Mouse (Mus musculus) effector memory CD4-positive, alpha-beta T cell, adult 7 months (primary cell): ENCODE results near the gene Robo3. TPM values are rescaled to one million over a fixed set of nuclear protein-coding genes. Genes with fewer than 3 reads are reported as not detected.

Experiments used
- polyA plus RNA-seq: library from polyadenylated mRNA; unstranded; fragments of 100-300 nt; shearing (Covaris generic); gene quantifications from one replicate; pipeline ENCODE4 v1.2.1, GENCODE M21; 2017

Robo3 gene
- 0.43 TPM for polyA plus RNA-seq

DNA sequence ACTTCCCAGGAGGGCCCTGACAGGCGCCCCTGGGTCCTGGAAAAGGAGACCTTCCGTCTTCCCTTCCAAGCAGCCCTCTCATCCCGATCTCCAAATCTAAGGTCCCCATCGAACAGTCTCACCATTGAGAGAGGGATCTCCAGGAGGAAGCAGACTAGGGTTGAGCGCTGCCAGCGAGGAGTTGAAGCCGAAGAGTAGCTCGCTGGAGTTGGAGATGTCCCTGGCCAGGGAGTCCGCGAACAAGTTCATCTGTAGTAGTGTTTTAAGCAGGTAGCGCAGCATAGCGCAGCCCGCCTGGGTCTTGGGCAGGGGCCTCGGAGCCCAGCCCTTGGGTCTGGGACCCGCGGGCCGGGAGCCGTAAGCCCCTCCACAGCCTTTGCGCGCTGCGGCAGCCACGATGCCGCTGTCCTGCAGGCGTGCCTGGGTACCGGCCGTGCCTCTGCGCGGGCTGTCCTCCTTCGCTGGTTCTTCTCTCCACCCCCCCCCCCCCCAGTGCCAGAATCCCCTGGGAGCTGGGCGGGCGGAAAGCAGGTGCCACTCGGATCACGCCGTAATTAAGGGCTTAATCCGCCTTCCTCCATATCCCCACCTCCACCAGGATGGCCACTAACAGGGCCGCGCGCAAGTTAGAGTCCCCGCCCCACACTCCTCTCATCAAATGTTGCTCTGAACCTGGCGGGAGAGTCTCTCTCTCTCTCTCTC is at the start of gene Robo3:
Robo3 (minus strand) TSS at position 527 of the 702 bp plus-strand sequence.

DNA sequence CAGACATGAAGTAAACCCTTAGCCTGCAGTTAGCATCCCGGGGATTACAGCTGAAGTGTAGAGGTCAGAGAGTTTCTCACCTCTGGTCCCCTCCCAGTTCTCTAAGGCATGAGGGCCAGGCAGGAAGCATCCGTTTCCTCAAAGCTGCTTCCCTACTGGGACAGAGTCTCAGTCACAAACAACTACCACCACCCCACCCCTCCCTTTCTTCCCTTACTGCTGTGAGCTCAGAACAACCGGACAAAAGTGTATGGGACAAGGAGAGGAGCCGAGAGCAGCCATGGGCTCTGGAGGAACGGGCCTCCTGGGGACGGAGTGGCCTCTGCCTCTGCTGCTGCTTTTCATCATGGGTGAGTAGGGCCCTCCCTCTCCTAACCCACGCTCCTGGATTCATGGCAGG is 31.2 kb downstream of the Robo3 start, which contains the start of gene Robo4:
Robo4 (plus strand) TSS at position 96 of the 400 bp plus-strand sequence.

DNA sequence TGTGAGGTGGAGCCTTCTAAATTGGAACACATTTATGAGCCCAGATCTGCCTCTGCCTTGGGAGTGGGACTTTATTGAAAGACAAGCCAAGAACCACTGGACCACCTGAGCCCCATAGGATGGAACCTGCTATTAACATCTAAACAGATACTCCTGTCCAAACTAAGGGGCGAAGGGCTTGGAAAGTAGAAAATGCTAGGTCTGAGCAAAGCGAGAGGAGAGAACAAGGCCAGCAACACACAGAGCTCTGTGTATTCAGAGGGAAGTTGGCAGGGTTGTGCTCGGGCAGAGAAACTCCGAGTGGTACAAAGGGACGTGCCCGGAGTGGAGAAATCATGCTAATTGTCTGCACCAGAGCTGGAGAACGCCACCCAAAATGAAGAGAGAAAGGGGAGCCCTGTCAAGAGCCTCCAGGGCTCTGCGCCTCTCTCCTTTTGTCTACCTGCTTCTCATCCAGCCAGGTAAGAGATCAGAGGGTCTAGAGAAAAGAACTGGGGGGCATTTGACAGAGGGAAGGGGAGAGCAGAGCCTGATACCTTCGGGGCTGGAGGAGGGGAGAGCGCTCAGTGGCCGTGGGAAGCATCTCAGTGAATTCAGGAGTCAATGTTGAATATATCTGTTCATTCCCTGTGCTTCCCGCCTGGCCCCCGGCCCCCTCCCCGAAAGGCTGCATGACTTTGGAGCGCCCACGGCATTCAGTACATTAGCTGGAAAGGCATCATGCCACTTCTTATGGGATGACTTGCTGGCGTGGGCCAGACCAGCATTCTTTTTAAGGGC is 65.6 kb downstream of the Robo3 start, which contains the start of gene Hepacam:
Hepacam (plus strand) TSS at position 51 of the 780 bp plus-strand sequence.

Other genes starting within 250 kb of the Robo3 start
- gene Tmem218, start 225.0 kb downstream of the Robo3 start, polyA plus RNA-seq = 1.4 TPM
- gene Slc37a2, start 177.5 kb downstream of the Robo3 start, polyA plus RNA-seq = 3.6 TPM
- gene Ccdc15, start 84.8 kb downstream of the Robo3 start, polyA plus RNA-seq = 7.0 TPM
- not detected for gene Hepacam, start 65.9 kb downstream of the Robo3 start, polyA plus RNA-seq
- not detected for gene Robo4, start 31.3 kb downstream of the Robo3 start, polyA plus RNA-seq
- 36.0 TPM for gene Msantd2, start 56.1 kb upstream of the Robo3 start, polyA plus RNA-seq
- gene Esam, start 94.8 kb upstream of the Robo3 start, polyA plus RNA-seq = not detected
- gene Vsig2, start 106.0 kb upstream of the Robo3 start, polyA plus RNA-seq = 0.69 TPM
- gene Nrgn, start 119.7 kb upstream of the Robo3 start, polyA plus RNA-seq = 0.44 TPM
- gene Siae, start 122.5 kb upstream of the Robo3 start, polyA plus RNA-seq = 11.1 TPM
- not detected for gene Spa17, start 180.5 kb upstream of the Robo3 start, polyA plus RNA-seq
- gene Tbrg1, start 224.1 kb upstream of the Robo3 start, polyA plus RNA-seq = 141 TPM
- 0.44 TPM for gene Panx3, start 236.0 kb upstream of the Robo3 start, polyA plus RNA-seq